Mouse (Mus musculus) MEL (cell line): Measurements from ENCODE around the gene Serpina3b.

Experiments used
- CTCF ChIP-seq, 3 experiments: IDR thresholded peaks in 2 of 3; conservative IDR thresholded peaks in 1 of 3; 2 replicates each; pipeline ENCODE4 v1.5.1; 2011 to 2012; ENCODE audit warnings: low read length in 3 of 3, low read depth in 2 of 3, mild to moderate bottlenecking in 2 of 3, improper control_type of control experiment in 1 of 3, inconsistent platforms in 1 of 3, mixed read lengths in 1 of 3, moderate library complexity in 1 of 3; ENCODE audit not compliant: control insufficient read depth in 1 of 3, insufficient read depth in 1 of 3, poor library complexity in 1 of 3, severe bottlenecking in 1 of 3
- POLR2A ChIP-seq, 2 experiments: IDR thresholded peaks; 2 replicates each; pipeline ENCODE4 v1.6.1; 2011 to 2012; ENCODE audit warnings: low read length in 2 of 2, mild to moderate bottlenecking in 2 of 2, control low read depth in 1 of 2, improper control_type of control experiment in 1 of 2, low read depth in 1 of 2, moderate library complexity in 1 of 2; ENCODE audit not compliant: control insufficient read depth in 1 of 2, insufficient read depth in 1 of 2, poor library complexity in 1 of 2
- ZMIZ1 ChIP-seq: IDR thresholded peaks from 2 replicates; pipeline ENCODE4 v1.6.1; 2012; ENCODE audit warnings: low read depth, mild to moderate bottlenecking, inconsistent platforms, low read length, improper control_type of control experiment, moderate library complexity
- ZNF384 ChIP-seq: IDR thresholded peaks from 2 replicates; pipeline ENCODE4 v1.6.1; 2012; ENCODE audit warnings: low read depth, mild to moderate bottlenecking, inconsistent platforms, low read length, improper control_type of control experiment

DNA sequence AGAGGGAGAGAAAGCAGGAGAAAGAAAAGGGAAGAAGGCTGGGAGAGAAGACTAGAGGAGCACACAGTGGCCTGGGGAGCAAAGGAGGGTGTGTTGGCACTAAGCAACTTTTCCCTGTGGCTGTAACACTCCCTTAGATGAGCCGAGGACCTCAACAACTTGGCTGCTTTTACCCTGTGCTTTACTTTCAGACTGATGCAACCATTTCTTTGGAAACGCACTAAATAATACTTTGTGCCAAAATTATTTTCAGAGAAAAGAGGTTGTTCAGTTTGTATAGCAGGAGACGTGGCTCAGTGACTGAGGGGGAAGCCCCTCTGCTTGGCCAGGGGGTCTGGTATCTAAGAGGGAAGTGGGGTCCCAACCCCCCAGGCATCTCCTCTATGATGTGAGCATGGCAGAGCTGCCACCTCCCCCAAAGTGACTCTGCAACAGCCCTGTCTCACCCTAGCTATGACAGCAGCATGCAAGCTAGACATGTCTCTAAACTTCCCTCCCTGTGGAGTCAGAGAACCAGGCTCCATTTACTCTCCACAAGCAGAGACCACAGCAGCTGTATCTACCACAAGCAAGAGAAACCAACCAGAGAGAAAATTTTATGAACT, 25.3 kb downstream of the Serpina3b start:
- TF ChIP-seq CTCF (IDR thresholded peaks at IDR 0.05 in 2 of 3, conservative IDR thresholded peaks at IDR 0.05 in 1 of 3; ENCODE audit: control insufficient read depth in 1 of 3, insufficient read depth in 1 of 3, low read depth in 2 of 3, low read length in 3 of 3, poor library complexity in 1 of 3, severe bottlenecking in 1 of 3) = no peak
- TF ChIP-seq ZNF384 = no peak
- no peak for TF ChIP-seq POLR2A (IDR thresholded peaks at IDR 0.05; ENCODE audit: control insufficient read depth in 1 of 2, insufficient read depth in 1 of 2, low read depth in 1 of 2, low read length in 2 of 2, poor library complexity in 1 of 2)
- TF ChIP-seq ZMIZ1 = no peak
